Mouse (Mus musculus): Measurements from ENCODE around the gene Mib2. TPM values are rescaled to one million over a fixed set of nuclear protein-coding genes. Genes with fewer than 3 reads are reported as not detected.
A peak's percentile ranks its signal among the peaks of the same experiment; 100 is the strongest.
"Not testable (repeated sequence)": the region's sequence is repeated elsewhere in the genome, so short reads cannot be mapped to it uniquely, and the experiment has no call there.

Mib2 gene
- total and polyA plus RNA-seq, 2 experiments from 2014 or later = 9.9 to 27.3 TPM

DNA sequence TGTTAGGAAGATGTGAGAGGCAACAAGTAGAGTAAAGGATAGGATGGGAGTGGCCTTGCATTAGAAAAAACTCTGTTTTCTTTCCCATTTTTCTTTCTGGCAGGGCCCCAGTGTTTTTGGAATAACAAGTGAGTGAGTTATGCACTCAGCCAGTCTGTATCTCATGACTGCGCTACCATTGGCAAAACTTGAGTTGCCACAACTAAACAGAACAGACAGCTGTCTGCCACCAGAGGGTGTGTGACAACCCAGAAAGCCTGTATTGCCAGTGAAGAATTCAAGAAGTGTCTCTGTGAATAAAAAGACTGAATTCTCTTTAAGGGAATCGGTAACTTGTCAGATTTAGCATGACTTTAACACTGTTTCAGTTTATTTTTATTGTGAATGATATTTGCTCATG is 7.0 kb upstream of the Mib2 start:
- Histone ChIP-seq H3K4me2 (ENCODE audit: low read depth, low read length) (no peak overlapping the region), H3K4me1 (ENCODE audit: control insufficient read depth, insufficient read depth) (no peaks in the 10 kb centered on the region), H3K36me3 (replicated peaks; ENCODE audit: control insufficient read depth, insufficient read depth, low read length) (no peaks in the 10 kb centered on the region), H3K4me3 (ENCODE audit: low read depth, low read length) (no peak overlapping the region), H3K27me3 (ENCODE audit: control insufficient read depth, insufficient read depth, low read length) (no peaks in the 10 kb centered on the region), H3K9ac (replicated peaks; ENCODE audit: low read depth, low read length) (no peak overlapping the region), H3K27ac (ENCODE audit: low read depth) (no peak overlapping the region), H3K9me3 (replicated peaks; ENCODE audit: control insufficient read depth, low read length) (no peaks in the 10 kb centered on the region)
- ATAC-seq (ENCODE audit: insufficient read depth, low read depth) (no peak), DNase-seq (ENCODE audit: low spot score) (peak; percentile 17)
- TF ChIP-seq EP300 (IDR thresholded peaks at IDR 0.05; ENCODE audit: low read depth) (no peak), CTCF (IDR thresholded peaks at IDR 0.05; ENCODE audit: low read depth) (peak; percentile 47)
- WGBS = 75% methylated on average over 2 of the region's 2 CpGs

DNA sequence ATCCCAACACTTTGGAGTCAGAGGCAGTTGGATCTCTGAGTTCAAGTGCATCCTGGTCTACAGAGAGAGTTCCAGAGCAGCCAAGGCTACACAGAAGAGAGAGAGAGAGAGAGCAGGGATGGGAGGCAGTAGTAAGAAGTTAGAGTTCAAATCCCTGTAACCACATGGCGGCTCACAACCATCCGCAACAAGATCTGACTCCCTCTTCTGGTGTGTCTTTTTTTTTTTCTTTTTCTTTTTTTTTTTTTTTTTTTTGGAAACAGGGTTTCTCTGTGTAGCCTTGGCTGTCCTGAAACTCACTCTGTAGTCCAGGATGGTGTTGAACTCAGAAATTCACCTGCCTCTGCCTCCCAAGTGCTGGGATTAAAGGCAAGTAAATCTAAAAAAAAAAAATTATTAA is 3.1 kb upstream of the Mib2 start:
- ATAC-seq (ENCODE audit: insufficient read depth, low read depth) = no peak
- H3K4me1 ChIP-seq (ENCODE audit: control insufficient read depth, insufficient read depth) = peaks cover 6% of the 10 kb centered on the region
- no peak overlapping the region for H3K4me2 ChIP-seq (ENCODE audit: low read depth, low read length)
- H3K9me3 ChIP-seq (replicated peaks; ENCODE audit: control insufficient read depth, low read length) = no peaks in the 10 kb centered on the region
- no peaks in the 10 kb centered on the region for H3K27me3 ChIP-seq (ENCODE audit: control insufficient read depth, insufficient read depth, low read length)
- no peaks in the 10 kb centered on the region for H3K36me3 ChIP-seq (replicated peaks; ENCODE audit: control insufficient read depth, insufficient read depth, low read length)
- 45% methylated on average over 2 of the region's 2 CpGs for WGBS
- H3K4me3 ChIP-seq (ENCODE audit: low read depth, low read length) = no peak overlapping the region
- TF ChIP-seq CTCF (IDR thresholded peaks at IDR 0.05; ENCODE audit: low read depth) = no peak
- TF ChIP-seq EP300 (IDR thresholded peaks at IDR 0.05; ENCODE audit: low read depth) = no peak
- H3K27ac ChIP-seq (ENCODE audit: low read depth) = no peak overlapping the region
- no peak for DNase-seq (ENCODE audit: low spot score)
- H3K9ac ChIP-seq (replicated peaks; ENCODE audit: low read depth, low read length) = no peak overlapping the region

DNA sequence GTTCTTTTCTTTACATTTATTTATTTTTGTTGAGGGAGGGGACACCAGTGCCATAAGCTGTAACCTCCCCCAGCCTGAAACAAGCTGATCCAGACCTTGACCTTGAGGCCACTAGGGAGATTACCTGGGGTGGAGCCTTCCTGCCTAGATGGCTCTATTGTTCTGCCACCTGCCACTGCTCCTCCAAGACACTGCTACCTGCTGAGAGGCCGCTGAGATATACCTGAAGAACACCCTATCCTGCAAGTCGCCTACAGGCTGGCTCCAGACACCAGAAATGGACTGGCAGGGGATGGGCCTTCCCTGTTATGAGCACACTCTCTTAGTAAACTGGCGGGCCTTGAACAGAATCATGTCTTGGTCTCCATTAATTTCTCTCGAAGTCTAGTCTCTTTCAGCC is 1.2 kb upstream of the Mib2 start:
- not testable (repeated sequence) for H3K27ac ChIP-seq (ENCODE audit: low read depth)

DNA sequence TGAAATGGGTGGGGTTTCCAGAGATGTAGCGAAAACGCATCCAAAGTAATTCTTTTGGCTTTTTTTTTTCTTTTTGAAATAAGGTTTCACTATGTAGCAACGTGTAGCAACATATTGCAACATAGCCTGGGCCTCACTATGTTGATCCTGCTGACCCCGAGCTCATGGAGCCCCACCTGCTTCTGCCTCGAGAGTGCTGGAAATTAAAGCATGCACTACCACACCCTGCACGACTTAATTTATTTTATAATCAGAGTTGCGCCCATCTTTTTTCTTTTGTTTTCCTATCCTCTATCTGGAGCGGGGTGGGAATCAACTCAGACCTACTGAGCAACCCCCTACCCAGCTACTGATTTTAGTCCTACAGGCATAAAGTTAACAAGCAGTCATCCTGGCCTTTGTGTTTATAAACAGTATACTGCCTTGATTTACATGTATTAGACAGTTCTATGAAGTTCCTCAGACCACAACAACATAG is 639 bp upstream of the Mib2 start:
- H3K4me2 ChIP-seq (ENCODE audit: low read depth, low read length) = peak overlapping the region; percentile 67
- H3K4me1 ChIP-seq (ENCODE audit: control insufficient read depth, insufficient read depth) = peaks cover 6% of the 10 kb centered on the region
- ATAC-seq (ENCODE audit: insufficient read depth, low read depth) (no peak), DNase-seq (ENCODE audit: low spot score) (no peak)
- peaks cover 11% of the 10 kb centered on the region; the same call in 1 of the 2 replicates for H3K36me3 ChIP-seq (replicated peaks; ENCODE audit: control insufficient read depth, insufficient read depth, low read length)
- TF ChIP-seq EP300 (IDR thresholded peaks at IDR 0.05; ENCODE audit: low read depth) = no peak
- no peak for TF ChIP-seq CTCF (IDR thresholded peaks at IDR 0.05; ENCODE audit: low read depth)
- no peaks in the 10 kb centered on the region for H3K9me3 ChIP-seq (replicated peaks; ENCODE audit: control insufficient read depth, low read length)
- WGBS = under 1% methylated on average over 8 of the region's 8 CpGs
- H3K4me3 ChIP-seq (ENCODE audit: low read depth, low read length) = peak overlapping the region; percentile 89
- no peak overlapping the region for H3K9ac ChIP-seq (replicated peaks; ENCODE audit: low read depth, low read length)
- no peaks in the 10 kb centered on the region for H3K27me3 ChIP-seq (ENCODE audit: control insufficient read depth, insufficient read depth, low read length)
- no peak overlapping the region for H3K27ac ChIP-seq (ENCODE audit: low read depth)

More for the DNA sequence above, 1.2 kb upstream of the Mib2 start:
- H3K4me2 ChIP-seq (ENCODE audit: low read depth, low read length); H3K9ac ChIP-seq (replicated peaks; ENCODE audit: low read depth, low read length); ATAC-seq (ENCODE audit: insufficient read depth, low read depth); H3K36me3 ChIP-seq (replicated peaks; ENCODE audit: control insufficient read depth, insufficient read depth, low read length); H3K27me3 ChIP-seq (ENCODE audit: control insufficient read depth, insufficient read depth, low read length); H3K4me3 ChIP-seq (ENCODE audit: low read depth, low read length); DNase-seq (ENCODE audit: low spot score); H3K9me3 ChIP-seq (replicated peaks; ENCODE audit: control insufficient read depth, low read length); H3K4me1 ChIP-seq (ENCODE audit: control insufficient read depth, insufficient read depth): not testable (repeated sequence)
- 75% methylated on average over 4 of the region's 4 CpGs for WGBS

DNA sequence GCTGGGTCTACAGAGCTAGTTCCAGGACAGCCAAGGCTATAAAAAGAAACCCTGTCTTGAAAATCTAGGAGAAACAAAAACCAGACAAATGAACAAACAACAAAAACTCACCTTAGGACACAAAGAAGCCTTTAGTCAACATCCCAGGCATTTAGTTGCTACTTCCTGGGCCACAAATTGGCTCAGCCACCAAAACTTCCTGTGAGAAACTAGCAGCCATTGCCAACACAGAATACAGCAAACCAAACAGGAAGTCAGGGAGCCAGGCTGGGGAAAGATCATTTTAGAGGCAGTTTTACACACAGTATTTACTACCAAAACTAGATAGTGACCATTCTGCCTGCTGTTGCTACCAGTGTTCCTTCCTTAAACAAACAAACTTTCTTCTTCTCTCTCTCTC is 2.1 kb downstream of the Mib2 start:
- Histone ChIP-seq H3K9ac (replicated peaks; ENCODE audit: low read depth, low read length) (no peak overlapping the region), H3K4me3 (ENCODE audit: low read depth, low read length) (no peak overlapping the region), H3K9me3 (replicated peaks; ENCODE audit: control insufficient read depth, low read length) (no peaks in the 10 kb centered on the region), H3K27ac (ENCODE audit: low read depth) (no peak overlapping the region), H3K4me2 (ENCODE audit: low read depth, low read length) (no peak overlapping the region), H3K4me1 (ENCODE audit: control insufficient read depth, insufficient read depth) (peaks cover 6% of the 10 kb centered on the region), H3K36me3 (replicated peaks; ENCODE audit: control insufficient read depth, insufficient read depth, low read length) (peaks cover 11% of the 10 kb centered on the region; the same call in 1 of the 2 replicates), H3K27me3 (ENCODE audit: control insufficient read depth, insufficient read depth, low read length) (no peaks in the 10 kb centered on the region)
- TF ChIP-seq CTCF (IDR thresholded peaks at IDR 0.05; ENCODE audit: low read depth) (no peak), EP300 (IDR thresholded peaks at IDR 0.05; ENCODE audit: low read depth) (no peak)
- ATAC-seq (ENCODE audit: insufficient read depth, low read depth) (no peak), DNase-seq (ENCODE audit: low spot score) (no peak)

DNA sequence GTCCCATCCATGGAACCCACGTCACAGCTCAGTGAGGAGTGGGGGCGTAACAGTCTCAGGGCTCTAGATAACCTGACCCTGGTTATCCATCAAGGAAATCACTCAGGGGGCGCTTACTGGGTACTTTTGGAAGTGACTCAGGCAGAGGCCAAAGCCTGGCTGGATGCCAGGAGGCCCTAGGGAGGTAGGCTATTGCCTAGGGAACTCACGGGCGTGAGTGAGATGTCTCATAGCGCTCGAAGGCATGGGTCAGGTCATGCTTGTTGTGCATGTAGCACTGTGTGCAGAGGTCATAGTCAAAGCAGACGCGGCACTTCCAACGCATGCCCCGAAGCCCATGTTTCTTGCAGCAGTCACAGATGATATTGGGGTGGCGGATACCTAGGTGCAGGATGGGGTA is 8.4 kb downstream of the Mib2 start:
- Histone ChIP-seq H3K4me2 (ENCODE audit: low read depth, low read length) (no peak overlapping the region), H3K9me3 (replicated peaks; ENCODE audit: control insufficient read depth, low read length) (no peaks in the 10 kb centered on the region), H3K4me1 (ENCODE audit: control insufficient read depth, insufficient read depth) (0 out of 2 replicates have a peak, but pooled peaks cover 4% of the 10 kb centered on the region), H3K27ac (ENCODE audit: low read depth) (no peak overlapping the region), H3K27me3 (ENCODE audit: control insufficient read depth, insufficient read depth, low read length) (no peaks in the 10 kb centered on the region), H3K4me3 (ENCODE audit: low read depth, low read length) (no peak overlapping the region), H3K9ac (replicated peaks; ENCODE audit: low read depth, low read length) (no peak overlapping the region), H3K36me3 (replicated peaks; ENCODE audit: control insufficient read depth, insufficient read depth, low read length) (peaks cover 20% of the 10 kb centered on the region)
- ATAC-seq (ENCODE audit: insufficient read depth, low read depth) (0 out of 2 replicates have a peak, but pooled peaks have one; percentile 24), DNase-seq (ENCODE audit: low spot score) (peak; percentile 19)
- TF ChIP-seq EP300 (IDR thresholded peaks at IDR 0.05; ENCODE audit: low read depth) = no peak
- TF ChIP-seq CTCF (IDR thresholded peaks at IDR 0.05; ENCODE audit: low read depth) = no peak
- 50% methylated on average over 12 of the region's 12 CpGs for WGBS
